Mouse (Mus musculus) lung, postnatal 0 days (tissue): Measurements from ENCODE around the gene Ankrd44. TPM values are rescaled to one million over a fixed set of nuclear protein-coding genes. Genes with fewer than 3 reads are reported as not detected.

Experiments
- ATAC-seq: fragments of 200-750 bp; cut with Nextera tagmentation; 2 replicates; pipeline ENCODE4 v1.8.0; 2017; ENCODE audit warnings: moderate library complexity
- DNase-seq: peaks from one replicate; pipeline ENCODE4 v3.0.0-alpha.2; 2016; ENCODE audit warnings: low spot score
- H3K27ac ChIP-seq: fragments of 300-500 bp; sonication (generic); 2 replicates; pipeline ENCODE4 v1.5.1; 2014; ENCODE audit warnings: antibody characterized with exemption, mild to moderate bottlenecking, low read length, mixed read lengths
- H3K27me3 ChIP-seq: fragments of 300-500 bp; sonication (generic); replicated peaks from 2 replicates; pipeline ENCODE4 v1.6.1; 2014; ENCODE audit warnings: low read length, mixed read lengths; ENCODE audit not compliant: insufficient read depth
- H3K36me3 ChIP-seq: fragments of 300-500 bp; sonication (generic); 2 replicates; pipeline ENCODE4 v1.6.1; 2014; ENCODE audit warnings: low read length, mixed read lengths; ENCODE audit not compliant: insufficient read depth
- H3K4me1 ChIP-seq: fragments of 300-500 bp; sonication (generic); 2 replicates; pipeline ENCODE4 v1.6.1; 2014; ENCODE audit warnings: antibody characterized with exemption, low read depth, low read length, mixed read lengths; ENCODE audit not compliant: insufficient read depth
- H3K4me2 ChIP-seq: fragments of 300-500 bp; sonication (generic); replicated peaks from 2 replicates; pipeline ENCODE4 v1.6.1; 2014; ENCODE audit warnings: low read depth, mild to moderate bottlenecking, low read length, moderate library complexity, mixed read lengths
- H3K4me3 ChIP-seq: fragments of 300-500 bp; sonication (generic); 2 replicates; pipeline ENCODE4 v1.5.1; 2014; ENCODE audit warnings: low read depth, low read length
- H3K9ac ChIP-seq: fragments of 300-500 bp; sonication (generic); replicated peaks from 2 replicates; pipeline ENCODE4 v1.6.1; 2014; ENCODE audit warnings: low read depth, mild to moderate bottlenecking
- H3K9me3 ChIP-seq: fragments of 300-500 bp; sonication (generic); 2 replicates; pipeline ENCODE4 v1.6.1; 2016; ENCODE audit warnings: low read length, mixed read lengths
- CTCF ChIP-seq: IDR thresholded peaks from 2 replicates; pipeline ENCODE4 v1.5.1; 2016; ENCODE audit warnings: antibody characterized with exemption, mild to moderate bottlenecking
- EP300 ChIP-seq: IDR thresholded peaks from 2 replicates; pipeline ENCODE4 v1.6.1; 2016; ENCODE audit warnings: antibody characterized with exemption, mild to moderate bottlenecking, control low read depth
- WGBS: fragments of 180-500 bp; shearing (Covaris S2); extraction: QIAGEN DNeasy Blood & Tissue Kit; methylation state at CpG from one replicate; pipeline ENCODE4 v1.1.7; 2014; 5-methylcytosine and 5-hydroxymethylcytosine counted together
- polyA plus RNA-seq: library from polyadenylated mRNA; unstranded; fragments of >200 nt; fragmentation: Nextera tagmentation; extraction: Ambion mirVana; gene quantifications from 2 replicates; pipeline ENCODE4 v1.2.1, GENCODE M21; 2015

Gene Ankrd44
- polyA plus RNA-seq, 1 experiment from 2014 or later = 16.5 TPM

- DNase-seq = peak; percentile 74
- peak overlapping the region; percentile 32; the same call in 1 of the 2 replicates for H3K27ac ChIP-seq
- no peak overlapping the region for H3K4me2 ChIP-seq
- H3K9ac ChIP-seq = no peak overlapping the region
- TF ChIP-seq EP300 = 0 out of 2 replicates have a peak, but pooled peaks have one; percentile 55
- peak; percentile 19 for TF ChIP-seq CTCF
- H3K4me3 ChIP-seq = no peak overlapping the region
- H3K27me3 ChIP-seq = no peaks in the 10 kb centered on the region
- WGBS = 27% methylated on average over 11 of the region's 11 CpGs
- ATAC-seq = peak; percentile 91
- no peaks in the 10 kb centered on the region for H3K36me3 ChIP-seq
- H3K4me1 ChIP-seq = peaks cover 10% of the 10 kb centered on the region
- no peaks in the 10 kb centered on the region for H3K9me3 ChIP-seq
Observed at GRCm38 (mm10) chr1:54713231-54714173, 212.7 kb downstream of the Ankrd44 start.

GRCm38 (mm10) chr1:54711568-54711967 lies 214.6 kb downstream of the Ankrd44 start:
- Histone ChIP-seq H3K36me3 (no peaks in the 10 kb centered on the region; the same call in 1 of the 2 replicates), H3K4me3 (no peak overlapping the region), H3K9ac (no peak overlapping the region), H3K27me3 (no peaks in the 10 kb centered on the region), H3K4me2 (no peak overlapping the region), H3K4me1 (peaks cover 10% of the 10 kb centered on the region), H3K9me3 (no peaks in the 10 kb centered on the region), H3K27ac (no peak overlapping the region)
- 82% methylated on average over 3 of the region's 3 CpGs for WGBS
- no peak for TF ChIP-seq EP300
- TF ChIP-seq CTCF = no peak
- no peak for DNase-seq
- ATAC-seq = no peak

DNA sequence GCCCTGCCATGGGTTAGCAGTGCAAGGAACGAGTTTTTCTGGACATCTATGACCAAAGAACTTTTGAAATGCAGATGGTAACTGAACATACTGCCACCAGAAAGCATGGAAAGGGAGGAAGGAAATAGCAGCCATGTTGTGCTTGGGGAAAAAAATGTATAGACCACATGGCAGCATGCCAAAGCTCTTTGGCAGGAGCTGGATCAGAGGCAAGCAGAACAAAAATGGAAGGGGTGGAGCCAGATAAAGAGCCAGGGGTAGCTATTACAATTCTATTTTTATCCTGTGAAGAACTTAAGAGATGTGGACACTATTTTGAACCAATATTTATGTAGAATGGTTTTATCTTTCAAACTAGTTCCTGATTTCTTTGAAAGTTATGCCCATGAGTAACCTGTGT lies 215.6 kb downstream of the Ankrd44 start:
- DNase-seq (peak; percentile 25), ATAC-seq (no peak)
- H3K4me1 ChIP-seq = peaks cover 10% of the 10 kb centered on the region
- H3K27me3 ChIP-seq = no peaks in the 10 kb centered on the region
- no peaks in the 10 kb centered on the region for H3K9me3 ChIP-seq
- no peak overlapping the region for H3K4me2 ChIP-seq
- TF ChIP-seq EP300 (no peak), CTCF (no peak)
- no peak overlapping the region for H3K27ac ChIP-seq
- 35% methylated on average over 1 of the region's 1 CpGs for WGBS
- H3K36me3 ChIP-seq = no peaks in the 10 kb centered on the region; the same call in 1 of the 2 replicates
- no peak overlapping the region for H3K4me3 ChIP-seq
- no peak overlapping the region for H3K9ac ChIP-seq

- no peaks in the 10 kb centered on the region for H3K9me3 ChIP-seq
- H3K4me2 ChIP-seq = no peak overlapping the region
- TF ChIP-seq CTCF (no peak), EP300 (no peak)
- H3K36me3 ChIP-seq = no peaks in the 10 kb centered on the region; the same call in 1 of the 2 replicates
- no peak overlapping the region for H3K4me3 ChIP-seq
- H3K9ac ChIP-seq = no peak overlapping the region
- WGBS = 89% methylated on average over 8 of the region's 8 CpGs
- no peak for ATAC-seq
- H3K27me3 ChIP-seq = no peaks in the 10 kb centered on the region
- H3K4me1 ChIP-seq = 0 out of 2 replicates have a peak, but pooled peaks cover under 1% of the 10 kb centered on the region
- DNase-seq = no peak
- H3K27ac ChIP-seq = no peak overlapping the region
Observed at GRCm38 (mm10) chr1:54707888-54708565, 218.2 kb downstream of the Ankrd44 start.

GRCm38 (mm10) chr1:54707036-54707887 lies 218.9 kb downstream of the Ankrd44 start:
- Histone ChIP-seq H3K4me1 (no peaks in the 10 kb centered on the region), H3K36me3 (no peaks in the 10 kb centered on the region; the same call in 1 of the 2 replicates), H3K4me2 (no peak overlapping the region), H3K27me3 (no peaks in the 10 kb centered on the region), H3K9ac (no peak overlapping the region), H3K9me3 (no peaks in the 10 kb centered on the region), H3K27ac (no peak overlapping the region), H3K4me3 (no peak overlapping the region)
- WGBS = 74% methylated on average over 10 of the region's 10 CpGs
- ATAC-seq (no peak), DNase-seq (no peak)
- TF ChIP-seq CTCF (no peak), EP300 (no peak)

GRCm38 (mm10) chr1:54706621-54707020 lies 219.6 kb downstream of the Ankrd44 start:
- Histone ChIP-seq H3K4me1 (no peaks in the 10 kb centered on the region), H3K4me2 (no peak overlapping the region), H3K27ac (no peak overlapping the region), H3K9ac (no peak overlapping the region), H3K9me3 (no peaks in the 10 kb centered on the region), H3K27me3 (no peaks in the 10 kb centered on the region), H3K36me3 (no peaks in the 10 kb centered on the region; the same call in 1 of the 2 replicates), H3K4me3 (no peak overlapping the region)
- 27% methylated on average over 3 of the region's 3 CpGs for WGBS
- no peak for TF ChIP-seq EP300
- peak; percentile 67 for TF ChIP-seq CTCF
- DNase-seq (peak; percentile 47), ATAC-seq (no peak)
